Mouse (Mus musculus) kidney, postnatal 14 days (tissue): ENCODE measurements at regions not wholly inside any gene's neighbourhood (a gene's known extent, or its start where the extent isn't known, plus 50 kb on each side); places are given as distances from the start of the nearest gene placed in this dataset.

Source experiments
- DNase-seq: peaks from one replicate; pipeline ENCODE4 v3.0.0; 2022; ENCODE audit warnings: mixed read lengths

GRCm38 (mm10) chr5:29142957-29143356 is 52.8 kb upstream of the Rnf32 start:
- no peak for DNase-seq

- no peak for DNase-seq
Measured at GRCm38 (mm10) chr5:29142502-29142901, 53.3 kb upstream of the Rnf32 start.

- DNase-seq: no peak
Measured at GRCm38 (mm10) chr5:29137481-29137880, 58.3 kb upstream of the Rnf32 start.

GRCm38 (mm10) chr5:29132261-29132660 is 63.5 kb upstream of the Rnf32 start:
- peak; percentile 7 for DNase-seq

- DNase-seq: no peak
Measured at GRCm38 (mm10) chr5:29131762-29132161, 64.0 kb upstream of the Rnf32 start.

- no peak for DNase-seq
Measured at GRCm38 (mm10) chr5:29129724-29130123, 66.1 kb upstream of the Rnf32 start.

GRCm38 (mm10) chr5:29116942-29117341 is 78.8 kb upstream of the Rnf32 start:
- DNase-seq: no peak

GRCm38 (mm10) chr5:29112531-29112930 is 83.3 kb upstream of the Rnf32 start:
- DNase-seq: no peak

GRCm38 (mm10) chr5:29107276-29107675 is 88.5 kb upstream of the Rnf32 start:
- no peak for DNase-seq

- no peak for DNase-seq
Measured at GRCm38 (mm10) chr5:29083288-29083687, 112.5 kb upstream of the Rnf32 start.

GRCm38 (mm10) chr5:29054393-29054792 is 141.4 kb upstream of the Rnf32 start:
- no peak for DNase-seq

- DNase-seq: peak; percentile 13
Measured at GRCm38 (mm10) chr5:29036636-29037035, 159.2 kb upstream of the Rnf32 start.

GRCm38 (mm10) chr5:29033462-29033997 is 162.3 kb upstream of the Rnf32 start:
- DNase-seq: no peak

GRCm38 (mm10) chr5:29030525-29030924 is 165.3 kb upstream of the Rnf32 start:
- no peak for DNase-seq

GRCm38 (mm10) chr5:29029957-29030356 is 165.8 kb upstream of the Rnf32 start:
- no peak for DNase-seq

- no peak for DNase-seq
Measured at GRCm38 (mm10) chr5:29025045-29025444, 170.7 kb upstream of the Rnf32 start.

GRCm38 (mm10) chr5:28992796-28993195 is 203.0 kb upstream of the Rnf32 start:
- no peak for DNase-seq

GRCm38 (mm10) chr5:28979932-28980331 is 215.9 kb upstream of the Rnf32 start:
- DNase-seq: no peak

- no peak for DNase-seq
Measured at GRCm38 (mm10) chr5:28970404-28970803, 225.4 kb upstream of the Rnf32 start.

GRCm38 (mm10) chr5:28955036-28955435 is 240.8 kb upstream of the Rnf32 start:
- DNase-seq: peak; percentile 16

GRCm38 (mm10) chr5:28947465-28947864 is 248.3 kb upstream of the Rnf32 start:
- no peak for DNase-seq

- no peak for DNase-seq
Measured at GRCm38 (mm10) chr5:28943571-28944316, 252.0 kb upstream of the Rnf32 start.

- DNase-seq: no peak
Measured at GRCm38 (mm10) chr5:28940972-28941371, 254.8 kb upstream of the Rnf32 start.

- DNase-seq: no peak
Measured at GRCm38 (mm10) chr5:28919296-28920063, 276.3 kb upstream of the Rnf32 start.
